Mouse (Mus musculus): ENCODE results near the gene Sh3bgrl3.

DNA sequence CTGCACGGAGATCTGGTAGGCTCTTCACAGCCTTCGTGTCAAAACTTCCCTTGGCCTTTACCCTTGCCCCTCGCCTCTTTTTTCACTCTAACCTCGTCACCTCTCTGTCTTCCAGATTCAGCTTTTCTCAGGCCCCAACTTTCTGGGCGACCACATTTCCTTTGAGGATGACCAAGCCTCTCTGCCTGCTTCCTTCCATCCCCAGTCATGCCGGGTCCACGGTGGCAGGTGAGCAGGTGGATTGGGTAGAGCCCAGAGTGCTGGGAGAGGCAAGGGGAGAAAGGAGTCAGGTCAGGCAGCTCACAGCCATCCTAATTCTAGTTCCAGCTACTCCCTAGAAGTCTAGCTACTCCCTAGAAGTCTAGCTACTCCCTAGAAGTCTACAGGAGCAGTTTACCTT lies 46.1 kb downstream of the Sh3bgrl3 start:
- no peak for TF ChIP-seq CTCF (IDR thresholded peaks at IDR 0.05; ENCODE audit: control insufficient read depth, insufficient read depth, insufficient read length)
- TF ChIP-seq MAX (IDR thresholded peaks at IDR 0.05): no peak
- TF ChIP-seq MYOG (IDR thresholded peaks at IDR 0.05; ENCODE audit: control insufficient read depth, extremely low read depth, insufficient read length): no peak
- no peak for TF ChIP-seq USF1 (IDR thresholded peaks at IDR 0.05; ENCODE audit: low read depth)
- TF ChIP-seq FOSL1 (IDR thresholded peaks at IDR 0.05; ENCODE audit: insufficient read depth, low read length, poor library complexity, severe bottlenecking): no peak
- no peak for TF ChIP-seq CEBPB (IDR thresholded peaks at IDR 0.05; ENCODE audit: low read depth)

All from C2C12 (cell line).